Mouse (Mus musculus) erythroblast, embryonic 14.5 days (primary cell): ENCODE data around the gene Gkn1. TPM values are rescaled to one million over a fixed set of nuclear protein-coding genes. Genes with fewer than 3 reads are reported as not detected.

ENCODE experiments used
- H3K27me3 ChIP-seq: 2 replicates; pipeline ENCODE4 v1.6.1; 2012; ENCODE audit warnings: inconsistent platforms; ENCODE audit not compliant: control insufficient read depth
- H3K36me3 ChIP-seq: 2 replicates; pipeline ENCODE4 v1.6.1; 2012; ENCODE audit warnings: mild to moderate bottlenecking, inconsistent platforms; ENCODE audit not compliant: control insufficient read depth
- H3K4me1 ChIP-seq: 2 replicates; pipeline ENCODE4 v1.6.1; 2012; ENCODE audit warnings: inconsistent platforms; ENCODE audit not compliant: control insufficient read depth
- H3K4me3 ChIP-seq: replicated peaks from 2 replicates; pipeline ENCODE3; 2012; ENCODE audit warnings: moderate library complexity, mild to moderate bottlenecking, inconsistent platforms
- H3K9me3 ChIP-seq: 2 replicates; pipeline ENCODE4 v1.6.1; 2012; ENCODE audit warnings: low read length, inconsistent platforms, mixed read lengths; ENCODE audit not compliant: control insufficient read depth
- GATA1 ChIP-seq: IDR thresholded peaks from 2 replicates; pipeline ENCODE4 v1.6.1; 2012; ENCODE audit warnings: low read length, inconsistent platforms, mixed read lengths
- TAL1 ChIP-seq: IDR thresholded peaks from 3 replicates; pipeline ENCODE4 v1.6.1; 2012; ENCODE audit warnings: low read length, inconsistent platforms, mixed read lengths
- polyA plus RNA-seq: library from polyadenylated mRNA; stranded (reverse); fragments of >175 nt; gene quantifications from 2 replicates; pipeline ENCODE4 v1.2.3, GENCODE M21; 2012

The Gkn1 gene
- polyA plus RNA-seq, 1 experiment = not detected

- Histone ChIP-seq H3K36me3 (no peaks in the 10 kb centered on the region), H3K9me3 (no peaks in the 10 kb centered on the region), H3K4me1 (peaks cover 2% of the 10 kb centered on the region), H3K4me3 (no peak overlapping the region), H3K27me3 (peaks cover 16% of the 10 kb centered on the region)
- TF ChIP-seq GATA1 (no peak), TAL1 (no peak)
Measured at GRCm38 (mm10) chr6:87384761-87385160, 34.0 kb upstream of the Gkn1 start.

GRCm38 (mm10) chr6:87383926-87384691 lies 33.4 kb upstream of the Gkn1 start:
- Histone ChIP-seq H3K4me3 (no peak overlapping the region), H3K4me1 (no peaks in the 10 kb centered on the region; the same call in 1 of the 2 replicates), H3K9me3 (no peaks in the 10 kb centered on the region), H3K36me3 (no peaks in the 10 kb centered on the region), H3K27me3 (peaks cover 16% of the 10 kb centered on the region)
- TF ChIP-seq TAL1 (no peak), GATA1 (no peak)

- TF ChIP-seq GATA1 = no peak
- TF ChIP-seq TAL1 = no peak
- H3K4me1 ChIP-seq = no peaks in the 10 kb centered on the region
- H3K27me3 ChIP-seq = no peaks in the 10 kb centered on the region
- no peaks in the 10 kb centered on the region for H3K36me3 ChIP-seq
- no peaks in the 10 kb centered on the region for H3K9me3 ChIP-seq
- no peak within 1 kb of the TSS for H3K4me3 ChIP-seq
Measured at GRCm38 (mm10) chr6:87373057-87373456, 22.3 kb upstream of the Gkn1 start, which contains the start of gene Gkn2. Gene Gkn2 (plus strand): TSS chr6:87373357.

GRCm38 (mm10) chr6:87369223-87369622 lies 18.5 kb upstream of the Gkn1 start:
- TF ChIP-seq TAL1 = no peak
- TF ChIP-seq GATA1 = no peak
- no peaks in the 10 kb centered on the region for H3K4me1 ChIP-seq
- H3K4me3 ChIP-seq = no peak overlapping the region
- H3K27me3 ChIP-seq = 0 out of 2 replicates have a peak, but pooled peaks cover 2% of the 10 kb centered on the region
- H3K36me3 ChIP-seq = no peaks in the 10 kb centered on the region
- no peaks in the 10 kb centered on the region for H3K9me3 ChIP-seq

GRCm38 (mm10) chr6:87354441-87354840 lies 3.7 kb upstream of the Gkn1 start:
- no peak for TF ChIP-seq GATA1
- TF ChIP-seq TAL1 = no peak
- peaks cover 3% of the 10 kb centered on the region; the same call in 1 of the 2 replicates for H3K4me1 ChIP-seq
- no peaks in the 10 kb centered on the region for H3K9me3 ChIP-seq
- H3K27me3 ChIP-seq = no peaks in the 10 kb centered on the region
- H3K4me3 ChIP-seq = no peak overlapping the region
- H3K36me3 ChIP-seq = no peaks in the 10 kb centered on the region

- no peaks in the 10 kb centered on the region for H3K36me3 ChIP-seq
Measured at GRCm38 (mm10) chr6:87335935-87336295, 14.8 kb downstream of the Gkn1 start.

GRCm38 (mm10) chr6:87335091-87335934 lies 15.4 kb downstream of the Gkn1 start, which contains the start of gene Antxr1:
Gene Antxr1 (minus strand): TSS chr6:87335821.
- peaks cover 2% of the 10 kb centered on the region; the same call in 1 of the 2 replicates for H3K4me1 ChIP-seq
- H3K9me3 ChIP-seq = no peaks in the 10 kb centered on the region
- H3K4me3 ChIP-seq = peak within 1 kb of the TSS; percentile 28
- peaks cover 39% of the 10 kb centered on the region for H3K27me3 ChIP-seq
- no peaks in the 10 kb centered on the region for H3K36me3 ChIP-seq
- no peak for TF ChIP-seq GATA1
- no peak for TF ChIP-seq TAL1

More at GRCm38 (mm10) chr6:87335935-87336295, 14.8 kb downstream of the Gkn1 start:
- TF ChIP-seq TAL1 (no peak), GATA1 (no peak)
- Histone ChIP-seq H3K27me3 (peaks cover 39% of the 10 kb centered on the region), H3K4me1 (peaks cover 2% of the 10 kb centered on the region; the same call in 1 of the 2 replicates), H3K9me3 (no peaks in the 10 kb centered on the region), H3K4me3 (no peak overlapping the region)

- Histone ChIP-seq H3K36me3 (no peaks in the 10 kb centered on the region), H3K9me3 (no peaks in the 10 kb centered on the region), H3K4me3 (no peak overlapping the region), H3K27me3 (peaks cover 39% of the 10 kb centered on the region), H3K4me1 (peaks cover 2% of the 10 kb centered on the region; the same call in 1 of the 2 replicates)
- TF ChIP-seq GATA1 (no peak), TAL1 (no peak)
Measured at GRCm38 (mm10) chr6:87334361-87335090, 16.2 kb downstream of the Gkn1 start.

- TF ChIP-seq TAL1 (no peak), GATA1 (no peak)
- Histone ChIP-seq H3K36me3 (no peaks in the 10 kb centered on the region), H3K27me3 (peaks cover 36% of the 10 kb centered on the region), H3K4me3 (no peak overlapping the region), H3K9me3 (no peaks in the 10 kb centered on the region), H3K4me1 (peaks cover 2% of the 10 kb centered on the region; the same call in 1 of the 2 replicates)
Measured at GRCm38 (mm10) chr6:87332380-87332779, 18.4 kb downstream of the Gkn1 start.
